Mouse (Mus musculus): ENCODE measurements around the gene Pfn1.

DNA sequence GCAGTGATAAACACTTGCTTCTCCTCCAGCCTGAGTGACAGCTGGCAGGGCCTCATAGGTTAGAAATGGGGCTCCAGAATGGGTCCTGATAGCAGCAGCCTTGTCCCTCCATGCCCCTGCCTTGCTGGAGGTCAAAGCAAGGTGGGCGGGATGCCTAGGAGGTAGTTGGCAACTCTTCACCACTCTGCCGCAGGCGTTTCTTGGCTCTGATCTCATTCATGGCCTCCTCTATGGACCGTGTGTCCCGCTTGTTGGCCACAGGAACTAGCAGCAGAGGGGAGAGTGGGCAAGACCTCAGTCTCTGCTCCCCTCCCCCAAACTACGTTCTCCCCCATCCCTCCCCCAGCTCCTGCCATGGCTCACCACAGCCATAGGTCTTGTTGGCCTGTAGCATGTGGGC is 9.5 kb upstream of the Pfn1 start:
- TF ChIP-seq GATA1 (IDR thresholded peaks at IDR 0.05; ENCODE audit: borderline replicate concordance, low read length): no peak
- no peak for TF ChIP-seq FLI1 (IDR thresholded peaks at IDR 0.05; ENCODE audit: low read length)

Measured in megakaryocyte, embryonic 14.5 days (primary cell).